Mouse (Mus musculus) mesoderm, embryonic 11.5 days (tissue): ENCODE results near the gene Thap12.

Experiments
- DNase-seq: peaks from one replicate; pipeline ENCODE4 v3.0.0-alpha.2; 2012; ENCODE audit warnings: low read depth, low spot score

The Thap12 gene

DNA sequence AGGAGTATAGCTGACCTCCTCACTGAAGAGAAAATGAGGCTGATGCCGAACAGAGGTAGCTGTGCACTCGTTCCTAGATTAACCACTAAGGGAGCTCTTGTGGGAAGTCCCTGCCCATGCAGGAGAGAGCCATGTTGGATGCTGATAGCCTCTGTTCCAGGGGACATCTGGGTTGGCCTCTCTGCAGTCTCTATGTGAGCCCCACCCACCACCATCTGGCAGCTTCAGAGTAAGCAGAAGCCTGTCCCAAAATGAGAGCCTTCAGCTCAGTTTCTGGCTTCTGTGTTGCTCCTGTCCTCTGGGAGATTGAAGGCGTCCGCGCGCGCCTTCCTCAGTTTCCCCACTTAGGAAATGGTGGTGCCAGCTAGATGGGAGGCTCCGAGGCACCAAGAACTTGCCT lies 53.7 kb downstream of the Thap12 start:
- DNase-seq = no peak

DNA sequence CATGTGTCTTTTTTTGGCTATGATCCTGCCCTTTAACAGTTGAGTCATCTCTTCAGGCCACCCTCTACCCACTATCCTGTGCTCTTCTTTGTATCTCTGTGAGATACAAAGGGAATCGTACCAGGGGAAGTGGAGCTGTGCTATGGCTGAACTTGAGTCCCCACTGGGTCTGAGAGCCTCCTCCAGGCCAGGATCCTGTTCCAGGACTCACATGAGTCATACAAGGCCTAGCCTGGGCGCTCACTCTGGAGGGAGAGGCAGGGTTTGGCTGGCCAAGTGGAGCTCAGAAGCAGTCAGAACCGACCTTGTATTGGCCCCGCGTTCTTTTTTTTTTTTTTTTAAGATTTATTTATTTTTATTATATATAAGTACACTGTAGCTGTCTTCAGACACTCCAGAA lies 57.2 kb downstream of the Thap12 start:
- no peak for DNase-seq

DNA sequence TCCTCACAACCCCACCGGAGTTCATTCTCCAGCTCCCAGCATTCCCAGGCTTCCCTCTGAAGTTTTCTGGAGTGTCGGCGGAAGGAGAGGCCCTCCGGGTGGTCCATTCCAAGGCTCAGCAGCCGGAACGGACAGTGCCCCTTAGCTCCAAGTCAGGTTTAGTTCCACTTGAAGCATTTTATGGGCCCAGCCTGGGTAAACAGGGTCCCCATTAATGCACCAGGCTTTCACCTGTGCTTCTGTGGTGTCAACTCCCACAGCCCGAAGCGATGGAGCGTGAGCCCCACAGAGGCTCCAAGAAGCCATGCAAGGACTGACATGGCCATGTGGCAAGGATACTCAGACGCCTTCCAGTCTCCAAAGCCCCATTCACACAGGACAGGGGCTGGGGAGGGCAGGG lies 61.0 kb downstream of the Thap12 start:
- DNase-seq = no peak

DNA sequence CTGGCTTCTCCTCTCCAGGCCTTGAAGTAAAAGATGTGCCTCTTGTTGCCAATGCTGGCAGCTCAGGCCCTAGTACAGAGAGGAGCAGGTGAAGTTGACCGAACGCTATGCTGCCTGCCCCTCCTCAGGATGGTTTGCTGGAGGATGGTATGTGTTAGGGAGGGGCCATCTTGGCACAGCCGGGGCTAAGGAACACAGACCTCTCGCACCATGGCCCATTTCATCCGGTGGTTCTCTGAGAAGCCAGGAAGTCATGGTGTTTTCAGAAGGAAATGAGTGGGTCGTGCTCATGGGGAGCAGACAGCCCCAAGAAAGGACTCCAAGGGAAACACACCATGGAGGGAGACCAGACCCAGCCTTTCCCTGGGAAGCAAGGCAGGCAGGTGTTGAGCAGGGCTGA lies 64.4 kb downstream of the Thap12 start:
- no peak for DNase-seq
